Mouse (Mus musculus): Measurements from ENCODE around the gene Defa28.
"Not testable (repeated sequence)": the region's sequence is repeated elsewhere in the genome, so short reads cannot be mapped to it uniquely, and the experiment has no call there.

Gene Defa28

DNA sequence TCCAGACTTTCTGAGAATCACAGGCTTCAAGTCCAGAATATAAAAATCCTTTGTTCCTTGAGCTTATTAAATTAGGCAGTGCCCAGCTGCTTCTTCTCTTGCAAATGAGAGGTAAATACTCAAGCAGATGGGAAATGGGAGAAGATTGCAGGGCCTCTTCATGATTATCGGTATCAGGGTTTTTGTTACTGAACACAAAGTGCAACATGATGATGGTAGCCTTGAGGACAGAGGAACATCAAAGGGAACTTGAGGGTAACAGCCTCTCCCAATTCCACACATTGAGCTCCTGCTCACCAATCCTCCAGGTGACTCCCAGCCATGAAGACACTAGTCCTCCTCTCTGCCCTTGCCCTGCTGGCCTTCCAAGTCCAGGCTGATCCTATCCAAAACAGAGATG lies at the start of gene Defa28:
Defa28 (plus strand) TSS at position 301 of the 400 bp plus-strand sequence.
- DNase-seq (ENCODE audit: low read depth, low spot score) = not testable (repeated sequence)

DNA sequence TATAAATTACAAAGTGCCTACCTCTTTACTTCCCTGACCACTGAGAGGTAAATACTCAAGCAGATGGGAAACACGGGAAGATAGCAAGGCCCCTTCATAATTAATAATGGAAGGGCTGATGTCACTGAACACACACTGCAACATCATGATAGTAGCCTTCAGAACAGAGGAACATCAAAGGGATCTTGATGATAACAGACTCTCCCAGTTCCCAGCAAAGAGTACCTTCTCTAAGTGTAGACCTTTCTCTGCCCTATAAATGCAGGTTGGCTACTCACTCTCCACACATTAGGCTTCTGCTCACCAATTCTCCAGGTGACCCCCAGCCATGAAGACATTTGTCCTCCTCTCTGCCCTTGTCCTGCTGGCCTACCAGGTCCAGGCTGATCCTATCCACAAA lies 17.7 kb upstream of the Defa28 start, which contains the start of gene Defa37:
Defa37 (plus strand) TSS at position 301 of the 400 bp plus-strand sequence.
- DNase-seq (ENCODE audit: low read depth, low spot score) = not testable (repeated sequence)

- DNase-seq (ENCODE audit: low read depth, low spot score) = not testable (repeated sequence)
Measured at GRCm38 (mm10) chr8:21594408-21594807, 11.6 kb downstream of the Defa28 start, which contains the start of gene Gm7861. Gm7861 (minus strand) TSS chr8:21594508.

GRCm38 (mm10) chr8:21617883-21618282 lies 35.1 kb downstream of the Defa28 start, which contains the start of gene Defa26:
Defa26 (plus strand) TSS chr8:21618183.
- not testable (repeated sequence) for DNase-seq (ENCODE audit: low read depth, low spot score)

Data from A20 (cell line).